Mouse (Mus musculus) lung, embryonic 14.5 days (tissue): ENCODE measurements around the gene Srgap3. TPM values are rescaled to one million over a fixed set of nuclear protein-coding genes. Genes with fewer than 3 reads are reported as not detected.

Experiments used
- ATAC-seq: fragments of 200-750 bp; cut with Nextera tagmentation; 2 replicates; pipeline ENCODE4 v1.8.0; 2017; ENCODE audit warnings: mild to moderate bottlenecking, moderate TSS enrichment, moderate library complexity; ENCODE audit not compliant: insufficient read depth
- DNase-seq: peaks from one replicate; pipeline ENCODE4 v3.0.0-alpha.2; 2015
- H3K27ac ChIP-seq: fragments of 300-500 bp; sonication (generic); 2 replicates; pipeline ENCODE4 v1.5.1; 2014; ENCODE audit warnings: low read depth, mild to moderate bottlenecking, moderate library complexity
- H3K27me3 ChIP-seq: fragments of 300-500 bp; sonication (generic); 2 replicates; pipeline ENCODE4 v1.6.1; 2014; ENCODE audit warnings: low read length, control low read depth; ENCODE audit not compliant: insufficient read depth
- H3K36me3 ChIP-seq: fragments of 300-500 bp; sonication (generic); 2 replicates; pipeline ENCODE4 v1.6.1; 2014; ENCODE audit warnings: control low read depth; ENCODE audit not compliant: insufficient read depth
- H3K4me1 ChIP-seq: fragments of 300-500 bp; sonication (generic); 2 replicates; pipeline ENCODE4 v1.6.1; 2014; ENCODE audit warnings: antibody characterized with exemption, control low read depth; ENCODE audit not compliant: insufficient read depth
- H3K4me2 ChIP-seq: fragments of 300-500 bp; sonication (generic); 2 replicates; pipeline ENCODE4 v1.6.1; 2014; ENCODE audit warnings: mild to moderate bottlenecking
- H3K4me3 ChIP-seq: fragments of 300-500 bp; sonication (generic); 2 replicates; pipeline ENCODE4 v1.5.1; 2014; ENCODE audit warnings: low read depth, low read length
- H3K9ac ChIP-seq: fragments of 300-500 bp; sonication (generic); 2 replicates; pipeline ENCODE4 v1.6.1; 2014
- H3K9me3 ChIP-seq: fragments of 300-500 bp; sonication (generic); 2 replicates; pipeline ENCODE4 v1.6.1; 2016; ENCODE audit warnings: low read depth, low read length, control low read depth
- CTCF ChIP-seq: IDR thresholded peaks from 2 replicates; pipeline ENCODE4 v1.5.1; 2016; ENCODE audit warnings: antibody characterized with exemption, low read depth
- WGBS: fragments of 180-500 bp; shearing (Covaris S2); extraction: QIAGEN DNeasy Blood & Tissue Kit; methylation state at CpG from one replicate; pipeline ENCODE4 v1.1.7; 2014; 5-methylcytosine and 5-hydroxymethylcytosine counted together
- polyA plus RNA-seq: library from polyadenylated mRNA; unstranded; fragments of >200 nt; fragmentation: Nextera tagmentation; extraction: Ambion mirVana; gene quantifications from 2 replicates; pipeline ENCODE4 v1.2.1, GENCODE M21; 2014

Gene Srgap3
- polyA plus RNA-seq, 1 experiment from 2014 or later: 5.5 TPM

DNA sequence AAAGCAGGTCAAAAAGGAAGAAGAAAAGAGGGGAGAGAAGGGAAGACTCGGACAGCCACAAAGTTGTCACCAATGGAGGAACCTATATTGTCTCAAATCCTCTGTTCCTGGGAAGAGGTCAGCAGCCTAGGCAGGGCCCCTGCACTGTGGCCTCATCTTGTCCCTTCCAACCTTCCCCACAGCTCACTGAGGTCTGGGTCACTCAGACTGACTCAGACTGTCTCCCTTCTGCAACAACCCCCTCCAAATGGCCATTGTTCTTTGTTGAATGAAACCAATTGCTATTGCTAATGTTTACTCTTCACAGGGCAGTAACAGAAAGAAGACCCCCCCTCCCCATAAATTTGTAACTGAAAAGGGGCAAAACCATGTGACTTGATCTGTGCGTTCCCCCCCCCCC, 2.2 kb upstream of the Srgap3 start:
- H3K27me3 ChIP-seq: no peaks in the 10 kb centered on the region
- no peak overlapping the region for H3K9ac ChIP-seq
- no peak for TF ChIP-seq CTCF
- H3K27ac ChIP-seq: no peak overlapping the region
- DNase-seq (no peak), ATAC-seq (no peak)
- H3K9me3 ChIP-seq: no peaks in the 10 kb centered on the region
- no peak overlapping the region for H3K4me2 ChIP-seq
- 51% methylated on average over 2 of the region's 2 CpGs for WGBS
- H3K4me1 ChIP-seq: peaks cover 19% of the 10 kb centered on the region
- no peak overlapping the region for H3K4me3 ChIP-seq
- no peaks in the 10 kb centered on the region for H3K36me3 ChIP-seq

DNA sequence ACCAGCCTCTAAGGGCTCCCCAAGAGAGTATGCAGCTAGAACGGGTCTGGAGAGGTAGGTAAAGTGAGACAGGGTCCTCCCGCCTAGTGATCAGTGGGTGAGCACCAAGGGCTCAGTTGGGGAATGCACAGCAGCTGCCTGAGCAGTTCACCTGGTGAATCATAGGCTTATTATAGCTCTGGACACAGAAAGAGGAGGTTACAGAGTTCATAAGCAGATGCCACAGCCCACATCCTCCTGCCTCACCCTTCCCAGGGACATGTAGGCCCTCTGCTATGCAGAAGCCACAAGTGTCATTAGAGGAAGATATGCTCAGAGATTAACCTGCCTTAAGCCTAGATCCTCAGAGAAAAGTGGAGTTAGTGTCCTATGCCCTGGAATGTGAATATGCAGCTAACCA, 1.4 kb upstream of the Srgap3 start:
- Histone ChIP-seq H3K9ac (no peak overlapping the region), H3K27me3 (no peaks in the 10 kb centered on the region), H3K9me3 (no peaks in the 10 kb centered on the region), H3K4me1 (peaks cover 24% of the 10 kb centered on the region), H3K27ac (no peak overlapping the region), H3K4me2 (no peak overlapping the region), H3K36me3 (no peaks in the 10 kb centered on the region), H3K4me3 (no peak overlapping the region)
- 85% methylated on average over 2 of the region's 2 CpGs for WGBS
- DNase-seq: no peak
- no peak for TF ChIP-seq CTCF
- ATAC-seq: no peak

DNA sequence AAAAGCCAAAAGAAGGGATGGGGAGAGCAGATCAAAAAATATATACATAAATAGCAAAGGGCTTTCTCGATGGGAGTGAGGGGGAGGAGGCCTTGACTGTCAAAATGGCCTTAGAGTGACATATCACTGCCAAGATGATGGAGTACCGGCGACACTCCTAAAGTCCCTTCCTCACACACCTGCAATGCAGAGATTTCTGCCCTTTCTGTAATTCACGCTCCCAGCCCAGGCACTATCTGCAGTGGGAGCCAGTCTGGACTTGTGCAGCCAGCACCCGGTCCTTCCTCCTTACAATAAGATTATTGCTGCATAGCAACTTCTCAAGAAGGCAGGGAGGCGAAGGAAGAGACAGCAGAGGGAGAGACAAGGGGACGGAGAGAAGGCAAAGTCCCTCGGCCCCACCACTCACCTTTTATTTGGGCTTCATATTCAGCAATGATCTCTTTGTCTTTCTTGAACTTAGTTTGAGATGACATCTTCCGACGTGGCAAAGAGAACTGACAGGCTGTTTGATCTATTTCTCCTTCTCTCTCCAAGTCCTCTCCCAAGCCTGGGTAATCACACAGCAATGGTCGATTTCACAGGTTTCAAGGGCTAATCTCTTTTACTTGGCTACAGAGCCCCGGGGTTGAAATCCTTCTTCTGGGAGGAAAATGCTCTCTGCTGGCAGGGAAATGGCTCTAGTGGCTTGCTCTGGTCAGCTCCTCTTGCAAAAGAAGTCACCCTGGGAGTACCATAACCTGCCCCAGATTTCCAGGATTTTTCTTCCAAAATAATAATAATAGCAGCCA, 850 bp downstream of the Srgap3 start:
- DNase-seq (peak; percentile 65), ATAC-seq (peak; percentile 14; the same call in 1 of the 2 replicates)
- H3K4me3 ChIP-seq: peak overlapping the region; percentile 51
- no peaks in the 10 kb centered on the region for H3K27me3 ChIP-seq
- H3K27ac ChIP-seq: peak overlapping the region; percentile 50
- H3K36me3 ChIP-seq: no peaks in the 10 kb centered on the region
- peak overlapping the region; percentile 61 for H3K9ac ChIP-seq
- peak overlapping the region; percentile 86 for H3K4me2 ChIP-seq
- H3K4me1 ChIP-seq: peaks cover 24% of the 10 kb centered on the region
- no peak for TF ChIP-seq CTCF
- 7% methylated on average over 12 of the region's 12 CpGs for WGBS
- H3K9me3 ChIP-seq: no peaks in the 10 kb centered on the region

DNA sequence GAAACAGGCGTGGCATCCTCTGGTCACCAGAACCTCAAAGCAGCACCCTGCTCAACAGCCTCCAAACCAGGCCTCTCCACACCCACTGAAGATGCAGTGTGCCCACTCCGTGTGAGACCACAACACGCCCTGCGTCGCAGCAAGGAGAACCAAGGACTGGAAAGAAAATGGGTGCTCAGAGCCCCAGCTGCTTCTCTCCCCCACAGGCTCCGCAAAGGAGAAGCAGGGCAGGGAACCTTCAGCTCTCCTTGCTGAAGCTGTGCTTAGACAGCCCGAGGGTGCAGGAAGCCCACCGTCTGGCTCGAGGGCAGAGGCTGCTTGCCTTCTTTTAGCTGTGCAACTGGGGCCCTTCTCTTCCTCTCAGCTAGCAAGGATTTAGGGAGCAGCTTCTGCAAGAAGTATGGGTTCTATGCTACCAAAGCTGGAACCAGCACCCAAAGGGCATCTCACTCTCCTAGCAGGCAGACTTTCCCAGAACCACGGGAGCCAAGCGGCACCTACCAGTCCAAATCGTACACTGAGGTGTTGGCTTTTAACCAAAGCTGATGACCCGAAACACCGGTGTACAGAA, 1.8 kb downstream of the Srgap3 start:
- ATAC-seq (no peak), DNase-seq (peak; percentile 25)
- H3K4me3 ChIP-seq: peak overlapping the region; percentile 51
- peak overlapping the region; percentile 86 for H3K4me2 ChIP-seq
- H3K36me3 ChIP-seq: no peaks in the 10 kb centered on the region
- H3K9ac ChIP-seq: peak overlapping the region; percentile 50
- TF ChIP-seq CTCF: no peak
- H3K9me3 ChIP-seq: no peaks in the 10 kb centered on the region
- peaks cover 24% of the 10 kb centered on the region for H3K4me1 ChIP-seq
- no peaks in the 10 kb centered on the region for H3K27me3 ChIP-seq
- 39% methylated on average over 14 of the region's 14 CpGs for WGBS
- peak overlapping the region; percentile 50 for H3K27ac ChIP-seq

DNA sequence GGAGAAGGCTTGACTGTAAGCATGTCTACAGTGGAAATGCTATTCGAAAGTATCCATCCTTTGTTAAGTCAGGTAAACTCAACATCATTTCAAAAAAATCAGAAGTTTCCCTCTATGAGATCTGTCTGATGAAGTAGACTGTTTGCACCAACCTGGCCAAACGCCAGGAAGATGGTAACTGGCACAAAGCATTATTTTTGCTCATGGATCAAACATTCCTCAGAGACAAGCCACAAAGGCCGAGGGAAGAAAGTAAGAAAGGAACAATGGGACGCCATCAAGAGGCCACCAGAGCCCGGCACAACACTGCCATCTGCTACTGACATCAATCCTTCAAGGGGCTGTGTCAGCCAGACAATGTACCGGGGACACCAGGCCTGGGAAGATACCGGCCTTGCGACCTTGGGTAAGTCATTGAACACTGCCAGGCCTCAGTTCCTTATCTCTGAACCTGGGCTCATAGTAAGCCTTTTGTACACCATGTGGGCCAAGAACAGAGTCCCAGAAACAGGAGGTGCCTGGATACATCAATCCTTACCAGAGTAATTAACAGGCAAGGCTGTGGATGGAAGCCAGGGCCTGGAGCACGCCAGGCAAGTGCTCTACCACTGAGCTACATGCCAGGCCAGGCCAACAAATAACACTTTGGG, 3.3 kb downstream of the Srgap3 start:
- Histone ChIP-seq H3K4me2 (no peak overlapping the region), H3K9ac (no peak overlapping the region), H3K27me3 (no peaks in the 10 kb centered on the region), H3K4me1 (peaks cover 18% of the 10 kb centered on the region), H3K9me3 (no peaks in the 10 kb centered on the region), H3K36me3 (no peaks in the 10 kb centered on the region), H3K4me3 (no peak overlapping the region), H3K27ac (no peak overlapping the region)
- DNase-seq: no peak
- no peak for ATAC-seq
- WGBS: 76% methylated on average over 9 of the region's 9 CpGs
- TF ChIP-seq CTCF: no peak

DNA sequence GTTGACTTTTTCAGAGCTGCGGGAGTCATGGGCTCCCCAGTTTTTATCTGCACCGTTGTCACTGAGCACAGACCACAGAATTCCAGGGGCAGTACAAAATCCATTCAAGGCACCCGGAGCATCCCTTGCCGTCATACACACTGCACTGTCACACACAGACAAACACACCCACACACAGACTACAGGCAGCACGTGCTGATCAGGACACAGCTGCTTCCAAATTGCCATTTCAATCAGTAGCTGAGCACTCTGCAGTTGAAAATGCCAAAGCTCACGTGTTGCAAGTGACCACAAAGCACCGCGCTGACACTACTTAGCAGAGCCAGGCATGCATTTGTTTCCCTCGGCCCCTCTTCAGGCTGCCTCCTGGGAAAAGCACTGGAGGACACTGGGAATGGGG, 7.8 kb downstream of the Srgap3 start:
- Histone ChIP-seq H3K36me3 (no peaks in the 10 kb centered on the region), H3K4me3 (no peak overlapping the region), H3K9ac (no peak overlapping the region), H3K27ac (no peak overlapping the region), H3K27me3 (no peaks in the 10 kb centered on the region), H3K9me3 (no peaks in the 10 kb centered on the region), H3K4me1 (peaks cover 5% of the 10 kb centered on the region), H3K4me2 (no peak overlapping the region)
- no peak for TF ChIP-seq CTCF
- no peak for DNase-seq
- no peak for ATAC-seq
- WGBS: 82% methylated on average over 9 of the region's 9 CpGs

DNA sequence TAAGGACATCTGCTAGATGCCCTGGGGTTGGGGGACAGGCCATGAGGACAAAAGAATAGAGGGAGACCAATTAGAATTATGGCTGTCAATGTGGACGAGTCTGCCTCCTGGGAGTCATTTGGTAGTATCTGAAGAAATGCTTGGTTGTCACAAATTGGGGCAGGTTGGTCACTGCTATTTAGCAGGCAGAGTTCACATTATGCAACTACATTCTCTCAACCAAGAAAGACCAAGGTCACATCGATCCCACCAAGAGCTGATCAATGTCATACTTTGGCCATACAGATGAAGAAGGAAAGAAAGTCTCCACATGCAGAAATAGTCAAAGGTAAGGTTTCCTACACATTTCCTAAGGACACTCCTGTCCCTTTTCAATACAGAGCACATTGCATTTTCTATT, 9.3 kb downstream of the Srgap3 start:
- no peaks in the 10 kb centered on the region for H3K27me3 ChIP-seq
- H3K27ac ChIP-seq: no peak overlapping the region
- no peak for DNase-seq
- H3K9me3 ChIP-seq: no peaks in the 10 kb centered on the region
- TF ChIP-seq CTCF: no peak
- H3K9ac ChIP-seq: no peak overlapping the region
- H3K4me3 ChIP-seq: no peak overlapping the region
- WGBS: 88% methylated on average over 2 of the region's 2 CpGs
- no peaks in the 10 kb centered on the region for H3K4me1 ChIP-seq
- ATAC-seq: no peak
- no peak overlapping the region for H3K4me2 ChIP-seq
- H3K36me3 ChIP-seq: no peaks in the 10 kb centered on the region
